Mouse (Mus musculus): ENCODE data around the gene Blvrb. TPM values are rescaled to one million over a fixed set of nuclear protein-coding genes. Genes with fewer than 3 reads are reported as not detected.

Gene Blvrb
- 6.3 TPM for polyA plus RNA-seq (2017; shearing (Covaris generic))

DNA sequence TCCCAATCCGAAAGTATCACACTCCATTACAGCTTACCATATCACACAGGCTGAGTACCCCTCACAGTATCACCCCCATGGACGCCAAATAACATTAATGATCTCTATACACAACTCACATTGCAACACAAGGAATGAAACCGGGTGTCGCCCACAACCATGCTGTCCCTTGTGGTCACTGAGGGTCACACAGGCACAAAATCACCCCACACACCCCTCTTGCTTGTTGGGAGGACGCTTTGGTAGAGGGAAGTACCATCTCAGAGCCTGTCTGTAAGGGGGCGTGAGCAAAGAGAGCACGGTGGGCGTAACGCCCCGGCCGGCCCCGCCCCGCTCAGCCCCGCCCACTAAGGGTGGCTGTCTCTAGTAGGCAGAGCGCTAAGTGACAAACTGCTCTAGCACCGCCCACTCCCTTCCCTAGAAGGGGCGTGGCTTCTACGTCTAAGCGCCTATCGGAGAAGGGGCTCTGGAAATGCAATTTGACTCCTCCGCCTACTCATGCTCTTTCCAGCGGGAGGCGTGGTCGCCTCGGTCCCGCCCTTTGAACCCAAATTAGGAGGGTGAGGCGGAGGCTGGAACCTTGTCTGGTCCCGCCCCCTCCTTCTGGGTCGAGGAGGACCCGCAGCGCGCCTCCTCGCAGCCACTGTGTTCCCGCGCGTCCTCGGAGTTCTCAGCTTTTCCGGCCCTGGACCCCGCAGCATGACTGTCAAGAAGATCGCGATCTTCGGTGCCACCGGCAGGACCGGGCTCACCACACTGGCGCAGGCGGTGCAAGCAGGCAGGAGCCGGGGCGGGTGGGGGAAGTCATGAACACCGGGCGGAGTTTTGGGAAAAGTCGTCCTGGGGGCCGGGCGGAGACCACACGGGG, at the start of gene Blvrb, which contains the start of gene Sptbn4:
Blvrb (plus strand) TSS at position 560 of the 868 bp plus-strand sequence.
Sptbn4 (minus strand) TSS at position 268 of the 868 bp plus-strand sequence.

DNA sequence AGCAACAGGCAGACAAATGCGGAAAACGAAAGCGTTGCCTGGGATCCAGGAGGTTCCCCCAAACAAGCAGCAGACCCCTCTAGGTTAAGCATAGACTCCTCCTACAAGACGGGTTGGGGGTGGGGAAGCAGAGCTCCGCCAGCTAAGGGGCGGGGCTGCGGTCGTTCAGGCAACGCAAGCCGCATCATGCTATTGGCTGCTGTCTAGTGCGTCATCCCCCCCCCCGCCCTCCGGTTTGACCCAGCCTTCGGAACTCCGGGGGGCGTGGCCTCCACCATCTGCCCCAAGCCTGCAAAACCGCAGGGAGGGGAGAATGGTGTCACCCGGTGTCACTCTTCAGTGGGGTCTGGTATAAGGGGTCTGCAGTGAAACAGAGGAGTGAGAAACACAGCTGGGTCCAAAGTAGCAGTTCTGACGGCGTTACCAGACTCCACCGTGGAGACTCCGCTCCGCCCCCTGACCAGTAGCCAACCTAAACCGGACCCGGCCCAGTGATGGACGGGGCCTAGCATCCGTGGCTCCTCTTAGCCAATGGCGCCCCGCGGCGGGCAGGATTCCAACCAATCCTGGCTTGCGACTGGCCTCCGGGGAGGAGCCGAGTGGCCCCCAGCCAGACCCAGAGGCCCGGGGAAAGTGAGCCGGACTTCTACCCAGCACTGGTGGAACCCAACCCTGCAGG, 25.5 kb downstream of the Blvrb start, which contains the start of gene Sertad3:
Sertad3 (plus strand) TSS at position 613 of the 679 bp plus-strand sequence.

DNA sequence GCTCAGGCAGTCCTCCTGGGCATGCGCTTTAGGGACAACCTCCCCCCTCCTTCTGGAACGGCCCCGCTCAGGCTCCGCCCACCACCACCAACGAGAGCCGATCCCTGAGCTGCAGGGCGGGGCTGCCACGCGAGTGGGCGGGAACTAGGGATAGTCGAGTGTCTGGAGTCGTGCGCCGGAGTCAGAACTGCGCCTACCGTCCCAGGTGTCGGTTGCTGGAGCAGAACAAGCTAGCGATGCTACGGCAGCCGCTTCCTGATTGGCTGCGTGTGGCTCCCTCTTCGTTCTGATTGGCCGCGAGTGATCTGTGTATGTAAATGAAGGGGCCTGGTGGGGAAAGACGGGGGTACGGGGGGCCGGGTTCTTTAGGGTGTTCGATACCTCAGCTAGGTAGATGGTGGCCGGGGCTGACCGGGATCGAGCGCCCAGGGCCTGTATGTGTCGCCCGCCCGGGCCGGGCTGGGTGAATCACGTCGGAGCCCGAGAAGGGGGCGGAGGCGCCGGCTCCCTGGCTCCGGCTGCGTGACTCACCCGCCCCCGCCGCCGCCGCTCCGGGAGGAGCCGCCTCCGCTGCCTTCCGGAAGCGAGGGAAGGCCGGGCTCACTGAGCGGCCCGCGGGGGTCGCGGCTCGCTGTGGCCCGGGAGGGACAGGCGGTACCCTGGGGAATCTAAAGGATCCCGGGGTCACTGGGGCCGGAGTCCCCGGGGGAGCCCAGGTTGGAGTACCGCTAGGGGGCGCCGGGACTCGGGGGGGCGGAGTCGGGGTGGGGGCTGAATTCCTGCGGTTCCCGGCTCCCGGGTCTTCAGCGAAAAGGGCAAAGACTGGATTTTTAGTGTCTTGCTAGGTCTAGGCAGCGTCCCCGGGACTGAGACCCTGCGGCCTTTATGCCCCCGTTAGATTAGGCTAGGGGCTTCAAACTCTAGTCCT, 39.3 kb downstream of the Blvrb start, which contains the start of gene Sertad1:
Sertad1 (plus strand) TSS at position 141 of the 928 bp plus-strand sequence.

DNA sequence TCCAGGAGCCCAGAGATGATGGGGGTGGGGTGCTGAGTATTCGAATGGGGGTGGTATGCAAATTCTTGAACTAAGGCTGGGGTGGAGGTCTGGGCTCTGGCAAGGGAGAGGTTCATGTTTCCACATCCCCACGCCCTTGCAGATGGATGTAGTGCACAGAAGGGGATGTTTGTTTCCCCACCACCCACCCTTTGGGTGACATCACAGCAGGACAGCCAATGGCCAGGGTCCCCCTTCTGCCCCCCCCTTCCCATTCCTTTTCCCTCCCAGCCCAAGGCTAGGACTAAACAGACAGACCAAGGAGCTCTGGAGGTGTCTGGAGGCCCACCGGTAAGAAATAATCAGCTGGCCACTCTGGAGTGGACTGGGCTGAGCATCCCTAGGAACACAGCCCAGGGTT, 51.3 kb downstream of the Blvrb start, which contains the start of gene Prx:
Prx (plus strand) TSS at position 289 of the 400 bp plus-strand sequence.

Other genes starting within 250 kb of the Blvrb start
- 20.9 TPM for gene Itpkc, start 219.3 kb upstream of the Blvrb start, polyA plus RNA-seq (2017; shearing (Covaris generic))
- 12.7 TPM for gene Coq8b, start 215.0 kb upstream of the Blvrb start, polyA plus RNA-seq (2017; shearing (Covaris generic))
- 1.9 TPM for gene Numbl, start 189.5 kb upstream of the Blvrb start, polyA plus RNA-seq (2017; shearing (Covaris generic))
- 1.3 TPM for gene Ltbp4, start 110.3 kb upstream of the Blvrb start, polyA plus RNA-seq (2017; shearing (Covaris generic))
- gene Shkbp1, start 92.0 kb upstream of the Blvrb start, polyA plus RNA-seq (2017; shearing (Covaris generic)): 70.3 TPM
- gene Gm20479, start 90.6 kb upstream of the Blvrb start, polyA plus RNA-seq (2017; shearing (Covaris generic)): not detected
- 0.32 TPM for gene Sptbn4, start 292 bp upstream of the Blvrb start, polyA plus RNA-seq (2017; shearing (Covaris generic))
- gene Sertad3, start 25.8 kb downstream of the Blvrb start, polyA plus RNA-seq (2017; shearing (Covaris generic)): 24.5 TPM
- 96.6 TPM for gene Sertad1, start 38.9 kb downstream of the Blvrb start, polyA plus RNA-seq (2017; shearing (Covaris generic))
- gene Prx, start 51.3 kb downstream of the Blvrb start, polyA plus RNA-seq (2017; shearing (Covaris generic)): 0.71 TPM
- gene Hipk4, start 75.3 kb downstream of the Blvrb start, polyA plus RNA-seq (2017; shearing (Covaris generic)): 0.21 TPM
- 197 TPM for gene Pld3, start 105.2 kb downstream of the Blvrb start, polyA plus RNA-seq (2017; shearing (Covaris generic))
- 14.3 TPM for gene 2310022A10Rik, start 105.3 kb downstream of the Blvrb start, polyA plus RNA-seq (2017; shearing (Covaris generic))
- 91.2 TPM for gene Akt2, start 143.6 kb downstream of the Blvrb start, polyA plus RNA-seq (2017; shearing (Covaris generic))
- not detected for gene Ttc9b, start 205.9 kb downstream of the Blvrb start, polyA plus RNA-seq (2017; shearing (Covaris generic))
- gene Map3k10, start 226.6 kb downstream of the Blvrb start, polyA plus RNA-seq (2017; shearing (Covaris generic)): 12.3 TPM
- gene Zfp607b, start 241.4 kb downstream of the Blvrb start, polyA plus RNA-seq (2017; shearing (Covaris generic)): 1.3 TPM